Mouse (Mus musculus) embryo, embryonic 10.5 days (tissue): ENCODE measurements around the gene Gm36079.
"Not testable (repeated sequence)": the region's sequence is repeated elsewhere in the genome, so short reads cannot be mapped to it uniquely, and the experiment has no call there.

Experiments used
- DNase-seq: peaks from one replicate; pipeline ENCODE4 v3.0.0-alpha.2; 2015; ENCODE audit warnings: low spot score

Gene Gm36079

GRCm38 (mm10) chr13:120015348-120016007 lies 11.3 kb downstream of the Gm36079 start:
- not testable (repeated sequence) for DNase-seq

DNA sequence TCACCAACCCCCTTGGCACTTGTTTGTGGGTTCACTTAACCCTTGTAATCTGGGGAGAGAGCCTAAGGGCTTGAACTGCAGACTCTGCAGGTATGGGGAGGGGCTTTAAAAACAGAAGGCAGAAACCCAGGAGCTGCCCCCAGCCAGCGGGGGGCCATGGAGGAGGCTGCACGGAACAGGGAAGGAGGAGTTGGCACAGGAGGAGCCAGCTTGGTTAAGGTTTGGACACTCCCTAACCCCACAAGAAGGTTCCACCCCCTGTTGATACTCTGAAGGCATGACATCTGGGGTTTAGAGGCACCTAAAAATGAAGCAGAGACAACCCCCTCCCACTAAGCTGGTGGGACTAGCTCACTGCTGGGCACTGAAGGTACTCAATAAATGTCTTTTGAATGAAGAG lies 12.8 kb downstream of the Gm36079 start:
- not testable (repeated sequence) for DNase-seq

DNA sequence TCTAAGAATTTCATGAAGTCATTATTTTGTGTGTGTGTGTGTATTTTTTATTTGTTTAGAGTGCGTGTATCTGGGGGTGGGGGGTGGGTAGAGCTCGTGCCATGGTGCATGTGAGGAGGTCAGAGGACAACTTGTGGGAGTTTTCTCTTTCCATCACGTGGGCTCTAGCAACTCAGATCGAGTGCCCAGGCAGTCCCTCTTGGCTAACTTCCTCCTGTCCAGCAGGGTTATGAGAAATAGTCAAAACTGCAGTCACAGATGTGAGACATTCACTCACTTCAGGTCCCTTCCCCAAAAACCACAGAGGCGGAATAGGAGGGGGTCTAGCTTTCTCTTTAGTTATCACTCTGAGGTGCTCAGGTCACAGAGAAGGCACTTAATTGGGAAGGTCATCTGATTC lies 13.3 kb downstream of the Gm36079 start:
- DNase-seq = not testable (repeated sequence)

DNA sequence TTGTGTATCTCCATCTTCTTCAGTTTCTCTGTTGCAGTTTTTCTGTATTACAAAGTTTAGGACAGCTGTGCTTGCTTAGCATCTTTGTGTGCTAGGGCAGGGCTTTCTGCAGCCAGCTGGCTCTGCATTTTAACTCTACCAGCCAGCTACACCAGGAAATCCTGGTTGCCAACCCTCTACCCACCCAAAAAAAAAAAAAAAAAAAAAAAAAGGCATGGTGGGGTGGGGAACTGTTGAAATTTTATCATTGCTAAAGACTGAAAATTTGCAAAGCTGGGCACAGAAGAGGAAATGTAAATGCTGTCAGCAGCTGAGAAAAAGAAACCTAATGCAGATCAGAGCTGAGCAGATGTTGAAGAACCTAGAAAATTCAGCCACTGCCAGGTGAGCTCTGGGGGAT lies 16.7 kb downstream of the Gm36079 start:
- not testable (repeated sequence) for DNase-seq

DNA sequence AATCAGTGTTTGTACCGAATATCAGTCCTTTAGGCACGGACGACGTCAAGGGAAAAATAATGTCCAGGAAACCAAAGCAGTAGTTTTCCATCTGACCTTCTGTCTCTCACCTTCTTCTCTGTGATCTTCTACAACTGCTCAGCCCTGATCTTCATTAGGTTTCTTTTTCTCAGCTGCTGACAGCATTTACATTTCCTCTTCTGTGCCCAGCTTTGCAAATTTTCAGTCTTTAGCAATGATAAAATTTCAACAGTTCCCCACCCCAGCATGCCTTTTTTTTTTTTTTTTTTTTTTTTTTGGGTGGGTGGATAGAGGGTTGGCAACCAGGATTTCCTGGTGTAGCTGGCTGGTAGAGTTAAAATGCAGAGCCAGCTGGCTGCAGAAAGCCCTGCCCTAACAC lies 27.6 kb downstream of the Gm36079 start:
- not testable (repeated sequence) for DNase-seq

DNA sequence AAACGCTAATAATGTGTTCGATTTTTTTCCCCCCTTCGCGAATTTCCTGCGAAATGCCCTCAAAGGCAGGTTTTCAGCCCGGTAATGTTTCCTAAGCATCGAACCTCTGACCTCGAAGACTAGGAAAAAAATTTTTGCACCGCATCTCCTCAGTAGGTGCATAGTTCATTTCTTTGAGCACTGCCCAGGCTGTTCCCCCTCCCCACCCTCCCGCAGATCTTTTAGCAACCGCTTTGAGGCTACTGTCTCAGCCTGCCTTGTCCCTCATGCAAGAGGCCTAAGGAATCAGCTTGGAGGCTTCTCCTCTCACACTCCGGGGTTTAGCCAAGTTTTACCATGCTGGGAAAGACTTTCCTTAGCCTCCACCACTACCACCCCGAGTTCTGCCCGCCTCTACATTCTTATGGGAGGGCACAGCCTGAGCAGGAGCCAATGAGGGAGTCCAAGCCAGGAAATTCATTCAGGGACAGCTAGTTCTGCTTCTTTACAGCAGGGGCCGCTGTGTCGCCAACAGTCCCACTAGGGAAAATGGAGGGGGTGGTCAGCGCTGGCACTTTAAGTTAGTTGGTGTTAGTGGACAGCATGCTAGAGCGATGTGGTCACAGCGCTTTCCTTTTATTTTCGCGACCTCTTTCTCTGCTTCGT lies 28.2 kb downstream of the Gm36079 start:
- DNase-seq = not testable (repeated sequence)

- not testable (repeated sequence) for DNase-seq
These were observed 34.8 kb downstream of the Gm36079 start for GRCm38 (mm10) chr13:119991917-119992496.

GRCm38 (mm10) chr13:119991264-119991663 lies 35.5 kb downstream of the Gm36079 start:
- DNase-seq = not testable (repeated sequence)
